Mouse (Mus musculus): ENCODE measurements at regions not wholly inside any gene's neighbourhood (a gene's known extent, or its start where the extent isn't known, plus 50 kb on each side); places are given as distances from the start of the nearest gene placed in this dataset.

DNA sequence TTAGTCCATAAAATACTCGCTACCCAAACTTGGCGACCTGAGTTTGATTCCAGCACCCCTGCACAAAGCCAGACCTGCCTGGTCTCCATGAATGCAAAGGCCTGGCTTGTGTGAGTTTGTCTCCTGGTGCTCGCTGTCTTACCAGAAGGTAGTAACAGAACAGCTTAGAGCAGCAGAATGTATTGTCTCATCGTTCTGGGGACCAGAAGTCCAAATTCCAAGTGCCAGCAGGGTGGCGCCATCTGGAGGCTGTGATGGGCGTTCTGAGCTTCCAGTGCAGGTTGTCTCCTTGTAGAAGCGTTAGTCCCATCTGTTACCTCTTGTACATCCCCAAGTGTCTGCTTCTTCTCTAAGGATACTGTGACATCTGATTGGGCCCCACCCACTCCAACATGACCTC, 57.5 kb upstream of the Sec14l1 start:
- no peaks in the 10 kb centered on the region for H3K27me3 ChIP-seq (replicated peaks)
- no peak overlapping the region for H3K4me3 ChIP-seq (replicated peaks)
- no peak overlapping the region for H3K4me2 ChIP-seq
- no peak overlapping the region for H3K9ac ChIP-seq
- ATAC-seq (ENCODE audit: insufficient read depth, low FRiP score, low read depth) = no peak
- 0 out of 2 replicates have a peak, but pooled peaks cover 7% of the 10 kb centered on the region for H3K4me1 ChIP-seq
- H3K27ac ChIP-seq = no peak overlapping the region
- no peaks in the 10 kb centered on the region for H3K9me3 ChIP-seq
- H3K36me3 ChIP-seq = no peaks in the 10 kb centered on the region
- 33% methylated on average over 7 of the region's 7 CpGs for WGBS

GRCm38 (mm10) chr11:117059120-117059519, 55.8 kb upstream of the Sec14l1 start:
- H3K27me3 ChIP-seq (replicated peaks) = no peaks in the 10 kb centered on the region
- H3K27ac ChIP-seq = no peak overlapping the region
- WGBS = 54% methylated on average over 8 of the region's 8 CpGs
- no peaks in the 10 kb centered on the region for H3K9me3 ChIP-seq
- no peak overlapping the region for H3K9ac ChIP-seq
- 0 out of 2 replicates have a peak, but pooled peaks cover 7% of the 10 kb centered on the region for H3K4me1 ChIP-seq
- H3K4me2 ChIP-seq = no peak overlapping the region
- ATAC-seq (ENCODE audit: insufficient read depth, low FRiP score, low read depth) = no peak
- H3K4me3 ChIP-seq (replicated peaks) = no peak overlapping the region
- H3K36me3 ChIP-seq = no peaks in the 10 kb centered on the region

GRCm38 (mm10) chr11:117059981-117060705, 54.8 kb upstream of the Sec14l1 start:
- Histone ChIP-seq H3K4me2 (no peak overlapping the region), H3K27ac (no peak overlapping the region), H3K27me3 (replicated peaks) (no peaks in the 10 kb centered on the region), H3K9me3 (no peaks in the 10 kb centered on the region), H3K36me3 (no peaks in the 10 kb centered on the region), H3K9ac (no peak overlapping the region), H3K4me1 (0 out of 2 replicates have a peak, but pooled peaks cover 7% of the 10 kb centered on the region), H3K4me3 (replicated peaks) (no peak overlapping the region)
- 24% methylated on average over 19 of the region's 19 CpGs for WGBS
- no peak for ATAC-seq (ENCODE audit: insufficient read depth, low FRiP score, low read depth)

GRCm38 (mm10) chr11:117060706-117061337, 54.1 kb upstream of the Sec14l1 start:
- ATAC-seq (ENCODE audit: insufficient read depth, low FRiP score, low read depth) = no peak
- H3K36me3 ChIP-seq = no peaks in the 10 kb centered on the region
- H3K9me3 ChIP-seq = no peaks in the 10 kb centered on the region
- H3K27me3 ChIP-seq (replicated peaks) = no peaks in the 10 kb centered on the region
- H3K4me1 ChIP-seq = 0 out of 2 replicates have a peak, but pooled peaks cover 7% of the 10 kb centered on the region
- H3K4me2 ChIP-seq = no peak overlapping the region
- no peak overlapping the region for H3K9ac ChIP-seq
- H3K27ac ChIP-seq = no peak overlapping the region
- WGBS = 29% methylated on average over 8 of the region's 9 CpGs
- no peak overlapping the region for H3K4me3 ChIP-seq (replicated peaks)

GRCm38 (mm10) chr11:117062772-117063499, 52.0 kb upstream of the Sec14l1 start:
- H3K4me3 ChIP-seq (replicated peaks) = no peak overlapping the region
- no peak for ATAC-seq (ENCODE audit: insufficient read depth, low FRiP score, low read depth)
- no peak overlapping the region for H3K4me2 ChIP-seq
- H3K9me3 ChIP-seq = no peaks in the 10 kb centered on the region
- H3K4me1 ChIP-seq = 0 out of 2 replicates have a peak, but pooled peaks cover 2% of the 10 kb centered on the region
- no peaks in the 10 kb centered on the region for H3K36me3 ChIP-seq
- WGBS = 57% methylated on average over 14 of the region's 14 CpGs
- no peaks in the 10 kb centered on the region for H3K27me3 ChIP-seq (replicated peaks)
- no peak overlapping the region for H3K27ac ChIP-seq
- H3K9ac ChIP-seq = no peak overlapping the region
